17 mouse cellular contexts compared by ENCODE assay signal in genomic region chr2:73958342-73958741, GRCm38 (mm10). TPM values are rescaled to one million over a fixed set of nuclear protein-coding genes. Genes with fewer than 3 reads are reported as not detected.
DNase-seq lines count a peak whose midpoint lies in the region; ATAC-seq and TF ChIP-seq lines count a peak whose summit lies in the region.
"Had no signal": no experiment of that assay in that cellular context is flagged by ENCODE, and none has a peak within 500 bp of the region (broad histone marks: within the 10 kb centered on the region; RNA-seq: fewer than 3 reads in every experiment).

No protein-coding gene starts in this region.

- no peak overlapping the region for H3K9ac ChIP-seq in forebrain, embryonic 14.5 days (ENCODE audit: low read length)
- H3K9ac ChIP-seq in liver, embryonic 12.5 days, result no peak overlapping the region
- H3K9ac ChIP-seq: embryonic facial prominence, embryonic 12.5 days; forebrain, embryonic 12.5 days; heart, embryonic 13.5 days had no signal

- TF ChIP-seq POLR2A in brain, embryonic 14.5 days (IDR thresholded peaks at IDR 0.05; ENCODE audit: borderline replicate concordance, extremely low read depth, insufficient read depth, insufficient read length, poor library complexity, severe bottlenecking), result no peak

- H3K27ac ChIP-seq in forebrain, embryonic 14.5 days (ENCODE audit: low read depth, low read length), result no peak overlapping the region
- no peak overlapping the region for H3K27ac ChIP-seq in forebrain, embryonic 10.5 days
- no peak overlapping the region for H3K27ac ChIP-seq in liver, embryonic 12.5 days
- H3K27ac ChIP-seq: embryonic facial prominence, embryonic 12.5 days; forebrain, embryonic 12.5 days; heart, embryonic 13.5 days had no signal

- TF ChIP-seq CTCF in brain, embryonic 14.5 days (IDR thresholded peaks at IDR 0.05; ENCODE audit: borderline replicate concordance, extremely low read depth, insufficient read depth, insufficient read length), result no peak

- no peaks in the 10 kb centered on the region for H3K36me3 ChIP-seq in forebrain, embryonic 14.5 days (ENCODE audit: control insufficient read depth, insufficient read depth, low read length)
- no peaks in the 10 kb centered on the region for H3K36me3 ChIP-seq in forebrain, embryonic 10.5 days (replicated peaks)
- no peaks in the 10 kb centered on the region for H3K36me3 ChIP-seq in liver, embryonic 12.5 days
- H3K36me3 ChIP-seq: embryonic facial prominence, embryonic 12.5 days; forebrain, embryonic 12.5 days; heart, embryonic 13.5 days had no signal

- 35% methylated on average over 6 of the region's 6 CpGs for WGBS in forebrain, embryonic 14.5 days
- WGBS in forebrain, embryonic 10.5 days, result 84% methylated on average over 6 of the region's 6 CpGs
- WGBS in liver, embryonic 12.5 days (ENCODE audit: insufficient replicate concordance), result 78% methylated on average over 6 of the region's 6 CpGs

- no peaks in the 10 kb centered on the region for H3K9me3 ChIP-seq in forebrain, embryonic 14.5 days (replicated peaks; ENCODE audit: control insufficient read depth, low read length)
- no peaks in the 10 kb centered on the region for H3K9me3 ChIP-seq in forebrain, embryonic 10.5 days
- H3K9me3 ChIP-seq in liver, embryonic 12.5 days (replicated peaks), result no peaks in the 10 kb centered on the region
- H3K9me3 ChIP-seq: embryonic facial prominence, embryonic 12.5 days; forebrain, embryonic 12.5 days; heart, embryonic 13.5 days had no signal

- H3K4me1 ChIP-seq in forebrain, embryonic 14.5 days (ENCODE audit: control insufficient read depth, insufficient read depth, low read length), result no peaks in the 10 kb centered on the region
- H3K4me1 ChIP-seq in forebrain, embryonic 10.5 days, result peaks cover 3% of the 10 kb centered on the region; the same call in 1 of the 2 replicates
- H3K4me1 ChIP-seq in liver, embryonic 12.5 days, result no peaks in the 10 kb centered on the region
- H3K4me1 ChIP-seq: embryonic facial prominence, embryonic 12.5 days; heart, embryonic 13.5 days had no signal

- peak; percentile 55; the same call in 1 of the 2 replicates for ATAC-seq in forebrain, embryonic 14.5 days
- no peak for ATAC-seq in liver, embryonic 12.5 days
- ATAC-seq: hindbrain, embryonic 16.5 days had no signal

- DNase-seq in forebrain, embryonic 14.5 days (ENCODE audit: low spot score), result peak; percentile 75
- no peak for DNase-seq in forebrain, embryonic 10.5 days (ENCODE audit: extremely low spot score, low spot score)
- peak; percentile 28 for DNase-seq in kidney, adult 18-20 months
- no peak for DNase-seq in kidney, postnatal 10 days
- peak; percentile 85 for DNase-seq in brain, embryonic 14.5 days (ENCODE audit: low read depth)
- no peak for DNase-seq in ovary, postnatal 10 days (ENCODE audit: low spot score)
- DNase-seq: adrenal gland, adult 2 months; adrenal gland, postnatal 25 days; cerebellum, adult 2 months; gastrocnemius, postnatal 36 days; heart, adult 11 months; heart, postnatal 36 days had no signal

- H3K27me3 ChIP-seq in forebrain, embryonic 14.5 days (replicated peaks; ENCODE audit: control insufficient read depth, insufficient read depth, low read length), result no peaks in the 10 kb centered on the region
- no peaks in the 10 kb centered on the region for H3K27me3 ChIP-seq in forebrain, embryonic 10.5 days (ENCODE audit: poor library complexity, severe bottlenecking)
- H3K27me3 ChIP-seq in liver, embryonic 12.5 days (replicated peaks), result no peaks in the 10 kb centered on the region
- H3K27me3 ChIP-seq: embryonic facial prominence, embryonic 12.5 days; forebrain, embryonic 12.5 days had no signal

- no peak overlapping the region for H3K4me2 ChIP-seq in forebrain, embryonic 14.5 days (ENCODE audit: low read length)
- H3K4me2 ChIP-seq in liver, embryonic 12.5 days, result no peak overlapping the region
- H3K4me2 ChIP-seq: embryonic facial prominence, embryonic 12.5 days; forebrain, embryonic 12.5 days; heart, embryonic 13.5 days had no signal

- H3K4me3 ChIP-seq in forebrain, embryonic 14.5 days (ENCODE audit: low read depth, low read length), result no peak overlapping the region
- H3K4me3 ChIP-seq in forebrain, embryonic 10.5 days, result no peak overlapping the region
- H3K4me3 ChIP-seq in liver, embryonic 12.5 days, result no peak overlapping the region
- H3K4me3 ChIP-seq: embryonic facial prominence, embryonic 12.5 days; forebrain, embryonic 12.5 days; heart, embryonic 13.5 days had no signal

RNA-seq across cellular contexts. Expression of gene Atp5g3, which starts 47.2 kb away (rescaled TPM):
- 842 and 1,033 TPM in 2 replicates for polyA plus RNA-seq in forebrain, embryonic 14.5 days (2014; fragmentation: Nextera tagmentation; extraction: Ambion mirVana)
- 837 and 865 TPM in 2 replicates for polyA plus RNA-seq in forebrain, embryonic 10.5 days (2016; fragmentation: Nextera tagmentation; extraction: Ambion mirVana)
- 685 and 755 TPM in 2 replicates for polyA plus RNA-seq in brain, embryonic 14.5 days (2012; rRNA removed)
- 807 and 810 TPM in 2 replicates for polyA plus RNA-seq in liver, embryonic 12.5 days (2016; fragmentation: Nextera tagmentation; extraction: Ambion mirVana)

Comparison
In these comparisons a context has a peak if more than half of its experiments do, and no peak if none do; other contexts are left out.
1. DNase-seq: peak in forebrain, embryonic 14.5 days (single experiment), kidney, adult 18-20 months (single experiment) and brain, embryonic 14.5 days (single experiment); none in forebrain, embryonic 10.5 days (single experiment), kidney, postnatal 10 days (single experiment) and ovary, postnatal 10 days (single experiment).